In genomic region chr15:23385816-23386215, GRCm38 (mm10) we compare ENCODE assay signal across 22 mouse cellular contexts.
DNase-seq lines count a peak whose midpoint lies in the region; ATAC-seq and TF ChIP-seq lines count a peak whose summit lies in the region.
"Had no signal": no experiment of that assay in that cellular context is flagged by ENCODE, and none has a peak within 500 bp of the region (broad histone marks: within the 10 kb centered on the region; RNA-seq: fewer than 3 reads in every experiment).

No protein-coding gene starts in this region.

- H3K9ac ChIP-seq in kidney, embryonic 14.5 days (ENCODE audit: low read depth, low read length): no peak overlapping the region
- no peak overlapping the region for H3K9ac ChIP-seq in kidney, embryonic 16.5 days (replicated peaks; ENCODE audit: low read length)
- H3K9ac ChIP-seq in midbrain, postnatal 0 days (replicated peaks; ENCODE audit: low read length, poor library complexity, severe bottlenecking): no peak overlapping the region
- H3K9ac ChIP-seq in midbrain, embryonic 11.5 days (ENCODE audit: low read length): no peak overlapping the region
- H3K9ac ChIP-seq: embryonic facial prominence, embryonic 13.5 days; embryonic facial prominence, embryonic 15.5 days; forebrain, embryonic 12.5 days had no signal

- no peak overlapping the region for H3K27ac ChIP-seq in kidney, embryonic 14.5 days (ENCODE audit: low read depth, low read length)
- no peak overlapping the region for H3K27ac ChIP-seq in kidney, embryonic 16.5 days (ENCODE audit: low read length)
- no peak overlapping the region for H3K27ac ChIP-seq in midbrain, postnatal 0 days (ENCODE audit: low read depth, low read length)
- no peak overlapping the region for H3K27ac ChIP-seq in midbrain, embryonic 11.5 days (ENCODE audit: low read depth, low read length)
- H3K27ac ChIP-seq: embryonic facial prominence, embryonic 13.5 days; embryonic facial prominence, embryonic 15.5 days; forebrain, embryonic 10.5 days; forebrain, embryonic 12.5 days had no signal

- H3K9me3 ChIP-seq in kidney, embryonic 14.5 days (ENCODE audit: control insufficient read depth, low read length): no peaks in the 10 kb centered on the region
- H3K9me3 ChIP-seq in kidney, embryonic 16.5 days (ENCODE audit: low read length): no peaks in the 10 kb centered on the region
- H3K9me3 ChIP-seq in midbrain, postnatal 0 days (ENCODE audit: low read length): no peaks in the 10 kb centered on the region
- no peaks in the 10 kb centered on the region for H3K9me3 ChIP-seq in midbrain, embryonic 11.5 days (ENCODE audit: control insufficient read depth, low read length)
- H3K9me3 ChIP-seq: embryonic facial prominence, embryonic 13.5 days; embryonic facial prominence, embryonic 15.5 days; forebrain, embryonic 10.5 days; forebrain, embryonic 12.5 days had no signal

- no peak overlapping the region for H3K4me2 ChIP-seq in kidney, embryonic 14.5 days (replicated peaks; ENCODE audit: low read depth, low read length)
- no peak overlapping the region for H3K4me2 ChIP-seq in kidney, embryonic 16.5 days (replicated peaks; ENCODE audit: low read depth, low read length)
- no peak overlapping the region for H3K4me2 ChIP-seq in midbrain, postnatal 0 days (ENCODE audit: low read depth, low read length, poor library complexity, severe bottlenecking)
- no peak overlapping the region for H3K4me2 ChIP-seq in midbrain, embryonic 11.5 days
- H3K4me2 ChIP-seq: embryonic facial prominence, embryonic 13.5 days; embryonic facial prominence, embryonic 15.5 days; forebrain, embryonic 12.5 days had no signal

- WGBS in kidney, embryonic 14.5 days: 39% methylated on average over 4 of the region's 4 CpGs
- whole genome bisulfite sequencing in kidney, embryonic 16.5 days: 26% methylated on average over 4 of the region's 4 CpGs
- WGBS in midbrain, postnatal 0 days: 53% methylated on average over 4 of the region's 4 CpGs
- WGBS in midbrain, embryonic 11.5 days: 69% methylated on average over 4 of the region's 4 CpGs

- no peak for TF ChIP-seq CTCF in midbrain, postnatal 0 days (IDR thresholded peaks at IDR 0.05)

- ATAC-seq in kidney, embryonic 14.5 days (ENCODE audit: low FRiP score, low TSS enrichment): peak; percentile 72; the same call in 1 of the 2 replicates
- ATAC-seq in kidney, embryonic 16.5 days (ENCODE audit: low FRiP score, low TSS enrichment): peak; percentile 27; the same call in 1 of the 2 replicates
- no peak for ATAC-seq in midbrain, postnatal 0 days (ENCODE audit: low FRiP score)
- no peak for ATAC-seq in midbrain, embryonic 11.5 days (ENCODE audit: low FRiP score)
- ATAC-seq: forebrain, embryonic 14.5 days had no signal

- no peaks in the 10 kb centered on the region for H3K36me3 ChIP-seq in kidney, embryonic 14.5 days (ENCODE audit: control insufficient read depth, insufficient read depth, low read length)
- no peaks in the 10 kb centered on the region for H3K36me3 ChIP-seq in kidney, embryonic 16.5 days (ENCODE audit: insufficient read depth, low read length)
- H3K36me3 ChIP-seq in midbrain, postnatal 0 days (ENCODE audit: insufficient read depth, low read length): no peaks in the 10 kb centered on the region
- no peaks in the 10 kb centered on the region for H3K36me3 ChIP-seq in midbrain, embryonic 11.5 days (ENCODE audit: control insufficient read depth, insufficient read depth, low read length)
- H3K36me3 ChIP-seq: embryonic facial prominence, embryonic 13.5 days; embryonic facial prominence, embryonic 15.5 days; forebrain, embryonic 10.5 days; forebrain, embryonic 12.5 days had no signal

- no peaks in the 10 kb centered on the region for H3K4me1 ChIP-seq in kidney, embryonic 14.5 days (ENCODE audit: control insufficient read depth, insufficient read depth, low read length)
- peaks cover 3% of the 10 kb centered on the region; the same call in 1 of the 2 replicates for H3K4me1 ChIP-seq in kidney, embryonic 16.5 days (ENCODE audit: insufficient read depth, low read length)
- no peaks in the 10 kb centered on the region for H3K4me1 ChIP-seq in midbrain, postnatal 0 days (ENCODE audit: insufficient read depth, low read length)
- H3K4me1 ChIP-seq in midbrain, embryonic 11.5 days (ENCODE audit: control insufficient read depth, insufficient read depth, low read length): no peaks in the 10 kb centered on the region
- H3K4me1 ChIP-seq: embryonic facial prominence, embryonic 13.5 days; embryonic facial prominence, embryonic 15.5 days; forebrain, embryonic 10.5 days; forebrain, embryonic 12.5 days had no signal

- no peak for DNase-seq in kidney, adult 18-20 months
- DNase-seq in kidney, adult 11 months: no peak
- DNase-seq in midbrain, postnatal 0 days (ENCODE audit: low spot score): peak; percentile 38
- no peak for DNase-seq in midbrain, embryonic 11.5 days (ENCODE audit: low spot score, missing footprints)
- DNase-seq: adrenal gland, adult 2 months; adrenal gland, postnatal 10 days; adrenal gland, postnatal 25 days; cerebellum, adult 11 months; cerebellum, adult 18-20 months; cerebellum, adult 8-10 months; cerebellum, adult 9-11 months; cerebellum, postnatal 14 days; cerebellum, postnatal 36 days; embryo, embryonic 11 days had no signal

- H3K4me3 ChIP-seq in kidney, embryonic 14.5 days (ENCODE audit: low read length): no peak overlapping the region
- no peak overlapping the region for H3K4me3 ChIP-seq in kidney, embryonic 16.5 days (ENCODE audit: low read length)
- no peak overlapping the region for H3K4me3 ChIP-seq in midbrain, postnatal 0 days (ENCODE audit: low read depth, low read length)
- no peak overlapping the region for H3K4me3 ChIP-seq in midbrain, embryonic 11.5 days (ENCODE audit: low read depth, low read length)
- H3K4me3 ChIP-seq: embryonic facial prominence, embryonic 13.5 days; embryonic facial prominence, embryonic 15.5 days; erythroblast, embryonic 14.5 days; forebrain, embryonic 10.5 days; forebrain, embryonic 12.5 days had no signal

- H3K27me3 ChIP-seq in kidney, embryonic 14.5 days (ENCODE audit: control insufficient read depth, insufficient read depth, low read length): no peaks in the 10 kb centered on the region
- H3K27me3 ChIP-seq in kidney, embryonic 16.5 days (ENCODE audit: insufficient read depth, low read length): no peaks in the 10 kb centered on the region
- H3K27me3 ChIP-seq in midbrain, postnatal 0 days (ENCODE audit: insufficient read depth, low read length): no peaks in the 10 kb centered on the region
- H3K27me3 ChIP-seq in midbrain, embryonic 11.5 days (ENCODE audit: control insufficient read depth, insufficient read depth, low read length): no peaks in the 10 kb centered on the region
- H3K27me3 ChIP-seq: embryonic facial prominence, embryonic 13.5 days; embryonic facial prominence, embryonic 15.5 days; forebrain, embryonic 12.5 days had no signal

Comparison
In these comparisons a context has a peak if more than half of its experiments do, and no peak if none do; other contexts are left out.
1. ATAC-seq: peak in kidney, embryonic 14.5 days (single experiment) and kidney, embryonic 16.5 days (single experiment); none in midbrain, postnatal 0 days (single experiment) and midbrain, embryonic 11.5 days (single experiment).